Comparison of ENCODE assay signal across 12 mouse cellular contexts in the genomic region with DNA sequence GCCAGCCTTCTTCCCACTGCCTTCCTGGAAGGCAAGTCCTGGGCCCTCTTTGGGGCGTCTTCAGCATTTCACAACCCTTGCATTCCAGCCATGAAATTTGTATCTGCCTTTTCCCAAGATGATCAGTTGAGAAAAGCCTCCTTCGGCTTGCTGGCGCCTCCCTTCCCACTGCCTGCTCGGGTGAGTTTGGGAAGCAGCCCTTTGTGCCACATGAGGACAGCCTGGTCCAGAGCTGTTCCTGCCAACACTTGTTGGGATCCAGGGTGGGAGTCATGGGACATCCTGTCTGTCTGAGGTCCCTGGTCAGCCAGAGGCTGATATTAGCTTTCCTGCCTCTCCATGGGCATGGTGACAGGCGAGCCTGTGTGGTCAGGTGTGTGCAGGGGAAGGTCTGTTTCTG. TPM values are rescaled to one million over a fixed set of nuclear protein-coding genes. Genes with fewer than 3 reads are reported as not detected.
A peak's percentile ranks its signal among the peaks of the same experiment; 100 is the strongest.
DNase-seq lines count a peak whose midpoint lies in the region; ATAC-seq lines count a peak whose summit lies in the region.
"Had no signal": no experiment of that assay in that cellular context is flagged by ENCODE, and none has a peak within 500 bp of the region (broad histone marks: within the 10 kb centered on the region; RNA-seq: fewer than 3 reads in every experiment).

No protein-coding gene starts in this region.

- no peak overlapping the region for H3K4me2 ChIP-seq in kidney, embryonic 15.5 days
- H3K4me2 ChIP-seq in heart, embryonic 15.5 days, result no peak overlapping the region
- H3K4me2 ChIP-seq in lung, embryonic 16.5 days (ENCODE audit: low read depth, low read length), result no peak overlapping the region
- no peak overlapping the region for H3K4me2 ChIP-seq in forebrain, embryonic 11.5 days (ENCODE audit: low read depth, low read length, severe bottlenecking)
- H3K4me2 ChIP-seq: liver, embryonic 13.5 days; midbrain, embryonic 11.5 days had no signal

- H3K9me3 ChIP-seq in kidney, embryonic 15.5 days (replicated peaks), result no peaks in the 10 kb centered on the region
- H3K9me3 ChIP-seq in heart, embryonic 15.5 days (replicated peaks), result no peaks in the 10 kb centered on the region
- H3K9me3 ChIP-seq in lung, embryonic 16.5 days (ENCODE audit: control insufficient read depth, low read length), result no peaks in the 10 kb centered on the region
- no peaks in the 10 kb centered on the region for H3K9me3 ChIP-seq in forebrain, embryonic 11.5 days (ENCODE audit: control insufficient read depth, low read length)
- H3K9me3 ChIP-seq: liver, embryonic 13.5 days had no signal

- no peak overlapping the region for H3K9ac ChIP-seq in kidney, embryonic 15.5 days
- H3K9ac ChIP-seq in heart, embryonic 15.5 days, result no peak overlapping the region
- no peak overlapping the region for H3K9ac ChIP-seq in lung, embryonic 16.5 days (ENCODE audit: low read length)
- no peak overlapping the region for H3K9ac ChIP-seq in forebrain, embryonic 11.5 days (ENCODE audit: low read length)
- H3K9ac ChIP-seq: liver, embryonic 13.5 days had no signal

- H3K36me3 ChIP-seq in kidney, embryonic 15.5 days, result peaks cover 60% of the 10 kb centered on the region
- 0 out of 2 replicates have a peak, but pooled peaks cover 3% of the 10 kb centered on the region for H3K36me3 ChIP-seq in heart, embryonic 15.5 days
- H3K36me3 ChIP-seq in lung, embryonic 16.5 days (ENCODE audit: control insufficient read depth, insufficient read depth, low read length), result peaks cover 11% of the 10 kb centered on the region
- H3K36me3 ChIP-seq in forebrain, embryonic 11.5 days (ENCODE audit: control insufficient read depth, insufficient read depth, low read length), result peaks cover 2% of the 10 kb centered on the region; the same call in 1 of the 2 replicates

- no peak for DNase-seq in kidney, adult 18-20 months
- DNase-seq in heart, adult 8-10 months (ENCODE audit: low spot score), result peak; percentile 40
- no peak for DNase-seq in urinary bladder, postnatal 14 days (ENCODE audit: low spot score)
- DNase-seq in forebrain, embryonic 11.5 days (ENCODE audit: low spot score), result no peak
- DNase-seq: adrenal gland, postnatal 10 days; liver, embryonic 13.5 days had no signal

- peaks cover 76% of the 10 kb centered on the region for H3K4me1 ChIP-seq in kidney, embryonic 15.5 days
- peaks cover 79% of the 10 kb centered on the region for H3K4me1 ChIP-seq in heart, embryonic 15.5 days (replicated peaks)
- H3K4me1 ChIP-seq in lung, embryonic 16.5 days (replicated peaks; ENCODE audit: control insufficient read depth, insufficient read depth, low read length), result peaks cover 51% of the 10 kb centered on the region
- no peaks in the 10 kb centered on the region for H3K4me1 ChIP-seq in forebrain, embryonic 11.5 days (replicated peaks; ENCODE audit: control insufficient read depth, insufficient read depth, low read length)

- ATAC-seq in kidney, embryonic 15.5 days (replicated peaks; ENCODE audit: low FRiP score), result no peak
- no peak for ATAC-seq in heart, embryonic 15.5 days (replicated peaks; ENCODE audit: insufficient number of reproducible peaks, insufficient read depth, low FRiP score, low read depth)
- ATAC-seq in lung, embryonic 16.5 days (ENCODE audit: low read depth), result no peak
- no peak for ATAC-seq in erythroblast, adult 5-6 weeks (replicated peaks; ENCODE audit: low FRiP score, poor library complexity, severe bottlenecking)
- ATAC-seq in forebrain, embryonic 11.5 days (replicated peaks; ENCODE audit: low FRiP score), result no peak

- H3K4me3 ChIP-seq in kidney, embryonic 15.5 days (replicated peaks), result no peak overlapping the region
- H3K4me3 ChIP-seq in heart, embryonic 15.5 days, result no peak overlapping the region
- H3K4me3 ChIP-seq in lung, embryonic 16.5 days (ENCODE audit: low read length), result no peak overlapping the region
- no peak overlapping the region for H3K4me3 ChIP-seq in forebrain, embryonic 11.5 days (ENCODE audit: low read depth, low read length)
- H3K4me3 ChIP-seq: liver, embryonic 13.5 days had no signal

- 66% methylated on average over 5 of the region's 5 CpGs for WGBS in kidney, embryonic 15.5 days
- WGBS in heart, embryonic 15.5 days, result 79% methylated on average over 5 of the region's 5 CpGs
- 79% methylated on average over 5 of the region's 5 CpGs for WGBS in lung, embryonic 16.5 days
- 90% methylated on average over 5 of the region's 5 CpGs for WGBS in forebrain, embryonic 11.5 days

- H3K27ac ChIP-seq in kidney, embryonic 15.5 days, result peak overlapping the region; percentile 83
- H3K27ac ChIP-seq in heart, embryonic 15.5 days, result peak overlapping the region; percentile 21
- H3K27ac ChIP-seq in lung, embryonic 16.5 days (ENCODE audit: low read length), result 0 out of 2 replicates have a peak overlapping the region, but pooled peaks have one; percentile 24
- H3K27ac ChIP-seq in forebrain, embryonic 11.5 days (ENCODE audit: low read depth, low read length), result no peak overlapping the region

- H3K27me3 ChIP-seq in kidney, embryonic 15.5 days, result no peaks in the 10 kb centered on the region
- no peaks in the 10 kb centered on the region for H3K27me3 ChIP-seq in heart, embryonic 15.5 days
- H3K27me3 ChIP-seq in lung, embryonic 16.5 days (ENCODE audit: control insufficient read depth, insufficient read depth, low read depth, low read length), result no peaks in the 10 kb centered on the region
- no peaks in the 10 kb centered on the region for H3K27me3 ChIP-seq in forebrain, embryonic 11.5 days (ENCODE audit: control insufficient read depth, insufficient read depth, low read length)
- H3K27me3 ChIP-seq: CH12.LX; liver, embryonic 13.5 days had no signal

RNA-seq across cellular contexts. Expression of gene Trim8, which starts 43.7 kb away (rescaled TPM):
- 24.6 and 28.7 TPM in 2 replicates for polyA plus RNA-seq in kidney, embryonic 15.5 days (2015; fragmentation: Nextera tagmentation; extraction: Ambion mirVana)
- total RNA-seq in heart, adult 8-10 months (2022), result 10 to 100 TPM; 31.5 to 38.8 (median 37.6) TPM
- 15.9 and 19.2 TPM in 2 replicates for polyA plus RNA-seq in heart, embryonic 15.5 days (2015; fragmentation: Nextera tagmentation; extraction: Ambion mirVana)
- 22.4 and 24.9 TPM in 2 replicates for polyA plus RNA-seq in lung, embryonic 16.5 days (2015; fragmentation: Nextera tagmentation; extraction: Ambion mirVana)
- total RNA-seq in erythroblast, adult 5-6 weeks (2015; ENCODE audit: low replicate concordance), result 5.4 and 6.1 TPM in 2 replicates
- 2.0 and 6.4 TPM in 2 replicates for total RNA-seq in erythroblast, adult 5-6 weeks (2017; ENCODE audit: low replicate concordance)
- polyA plus RNA-seq in forebrain, embryonic 11.5 days (2014; fragmentation: Nextera tagmentation; extraction: Ambion mirVana), result 30.7 and 39.5 TPM in 2 replicates
